Mouse (Mus musculus): ENCODE results near the gene Thoc2. TPM values are rescaled to one million over a fixed set of nuclear protein-coding genes. Genes with fewer than 3 reads are reported as not detected.
A peak's percentile ranks its signal among the peaks of the same experiment; 100 is the strongest.
"Not testable (repeated sequence)": the region's sequence is repeated elsewhere in the genome, so short reads cannot be mapped to it uniquely, and the experiment has no call there.

Gene Thoc2
- 85.0 and 86.3 TPM in 2 replicates for polyA plus RNA-seq (2015; fragmentation: Nextera tagmentation; extraction: Ambion mirVana)

GRCm38 (mm10) chrX:41920574-41920973 lies at the start of gene Thoc2:
Gene Thoc2, minus strand, starts transcription at chrX:41920674.
- Histone ChIP-seq H3K27me3 (no peaks in the 10 kb centered on the region), H3K27ac (no peak within 1 kb of the TSS), H3K9ac (no peak within 1 kb of the TSS), H3K4me2 (no peak within 1 kb of the TSS), H3K36me3 (no peaks in the 10 kb centered on the region), H3K9me3 (replicated peaks) (no peaks in the 10 kb centered on the region), H3K4me1 (no peaks in the 10 kb centered on the region), H3K4me3 (replicated peaks) (no peak within 1 kb of the TSS)
- no peak for ATAC-seq (replicated peaks; ENCODE audit: low FRiP score)
- 91% methylated on average over 1 of the region's 1 CpGs for WGBS

- Histone ChIP-seq H3K36me3 (no peaks in the 10 kb centered on the region), H3K4me2 (no peak overlapping the region), H3K9ac (no peak overlapping the region), H3K9me3 (replicated peaks) (no peaks in the 10 kb centered on the region), H3K4me1 (no peaks in the 10 kb centered on the region), H3K27ac (no peak overlapping the region), H3K4me3 (replicated peaks) (no peak overlapping the region), H3K27me3 (no peaks in the 10 kb centered on the region)
- 99% methylated on average over 2 of the region's 2 CpGs for WGBS
- no peak for ATAC-seq (replicated peaks; ENCODE audit: low FRiP score)
Observed at GRCm38 (mm10) chrX:41970096-41970495, 49.6 kb upstream of the Thoc2 start.

GRCm38 (mm10) chrX:41969341-41969740 lies 48.9 kb upstream of the Thoc2 start:
- Histone ChIP-seq H3K9ac (no peak overlapping the region), H3K4me1 (no peaks in the 10 kb centered on the region), H3K27me3 (no peaks in the 10 kb centered on the region), H3K36me3 (no peaks in the 10 kb centered on the region), H3K4me3 (replicated peaks) (no peak overlapping the region), H3K9me3 (replicated peaks) (no peaks in the 10 kb centered on the region), H3K4me2 (no peak overlapping the region), H3K27ac (no peak overlapping the region)
- no peak for ATAC-seq (replicated peaks; ENCODE audit: low FRiP score)
- WGBS: 76% methylated on average over 4 of the region's 4 CpGs

DNA sequence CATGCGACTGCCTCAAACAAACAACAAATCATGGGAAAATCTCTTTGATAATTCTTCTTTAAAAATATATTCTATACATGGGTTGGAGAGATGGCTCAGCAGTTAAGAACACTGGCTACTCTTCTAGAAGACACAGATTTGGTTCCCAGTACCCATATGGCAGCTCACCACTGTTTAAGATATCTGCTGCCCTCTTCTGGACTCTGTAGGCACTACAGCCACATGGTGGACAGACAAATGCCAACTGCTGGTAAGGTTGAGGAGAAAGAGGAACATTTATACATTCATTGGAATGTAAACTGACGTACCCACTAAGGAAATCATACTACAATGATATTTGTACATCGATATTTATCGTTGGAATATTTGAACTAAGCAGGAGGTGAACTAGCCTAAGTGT lies 36.7 kb upstream of the Thoc2 start:
- no peaks in the 10 kb centered on the region for H3K36me3 ChIP-seq
- no peaks in the 10 kb centered on the region for H3K4me1 ChIP-seq
- no peak for ATAC-seq (replicated peaks; ENCODE audit: low FRiP score)
- no peaks in the 10 kb centered on the region for H3K9me3 ChIP-seq (replicated peaks)
- H3K4me2 ChIP-seq: no peak overlapping the region
- H3K9ac ChIP-seq: no peak overlapping the region
- H3K27me3 ChIP-seq: no peaks in the 10 kb centered on the region
- no peak overlapping the region for H3K4me3 ChIP-seq (replicated peaks)
- 63% methylated on average over 4 of the region's 4 CpGs for WGBS
- H3K27ac ChIP-seq: no peak overlapping the region

- H3K27me3 ChIP-seq: no peaks in the 10 kb centered on the region
- H3K9me3 ChIP-seq (replicated peaks): no peaks in the 10 kb centered on the region
- H3K4me3 ChIP-seq (replicated peaks): no peak overlapping the region
- no peaks in the 10 kb centered on the region for H3K36me3 ChIP-seq
- no peaks in the 10 kb centered on the region for H3K4me1 ChIP-seq
- H3K9ac ChIP-seq: no peak overlapping the region
- no peak overlapping the region for H3K27ac ChIP-seq
- ATAC-seq (replicated peaks; ENCODE audit: low FRiP score): no peak
- 84% methylated on average over 5 of the region's 5 CpGs for WGBS
- no peak overlapping the region for H3K4me2 ChIP-seq
Observed at GRCm38 (mm10) chrX:41941840-41942239, 21.4 kb upstream of the Thoc2 start.

- not testable (repeated sequence) for H3K4me3 ChIP-seq (replicated peaks); H3K9ac ChIP-seq; H3K4me1 ChIP-seq; ATAC-seq (replicated peaks; ENCODE audit: low FRiP score); H3K27ac ChIP-seq; H3K27me3 ChIP-seq; H3K9me3 ChIP-seq (replicated peaks); H3K36me3 ChIP-seq; H3K4me2 ChIP-seq
- 45% methylated on average over 6 of the region's 6 CpGs for WGBS
Observed at GRCm38 (mm10) chrX:41931821-41932220, 11.3 kb upstream of the Thoc2 start.

- Histone ChIP-seq H3K27me3 (no peaks in the 10 kb centered on the region), H3K4me2 (no peak overlapping the region), H3K9ac (no peak overlapping the region), H3K4me3 (replicated peaks) (no peak overlapping the region), H3K4me1 (no peaks in the 10 kb centered on the region), H3K36me3 (no peaks in the 10 kb centered on the region), H3K9me3 (replicated peaks) (no peaks in the 10 kb centered on the region), H3K27ac (no peak overlapping the region)
- ATAC-seq (replicated peaks; ENCODE audit: low FRiP score): no peak
- 71% methylated on average over 5 of the region's 5 CpGs for WGBS
Observed at GRCm38 (mm10) chrX:41924708-41925107, 4.2 kb upstream of the Thoc2 start.

- H3K27me3 ChIP-seq: no peaks in the 10 kb centered on the region
- peak overlapping the region; percentile 58 for H3K27ac ChIP-seq
- H3K9me3 ChIP-seq (replicated peaks): no peaks in the 10 kb centered on the region
- WGBS: 43% methylated on average over 10 of the region's 10 CpGs
- peak overlapping the region; percentile 66 for H3K4me3 ChIP-seq (replicated peaks)
- no peaks in the 10 kb centered on the region; the same call in 1 of the 2 replicates for H3K4me1 ChIP-seq
- no peak for ATAC-seq (replicated peaks; ENCODE audit: low FRiP score)
- H3K9ac ChIP-seq: no peak overlapping the region
- peak overlapping the region; percentile 58 for H3K4me2 ChIP-seq
- no peaks in the 10 kb centered on the region for H3K36me3 ChIP-seq
Observed at GRCm38 (mm10) chrX:41912061-41912401, 8.4 kb downstream of the Thoc2 start.

DNA sequence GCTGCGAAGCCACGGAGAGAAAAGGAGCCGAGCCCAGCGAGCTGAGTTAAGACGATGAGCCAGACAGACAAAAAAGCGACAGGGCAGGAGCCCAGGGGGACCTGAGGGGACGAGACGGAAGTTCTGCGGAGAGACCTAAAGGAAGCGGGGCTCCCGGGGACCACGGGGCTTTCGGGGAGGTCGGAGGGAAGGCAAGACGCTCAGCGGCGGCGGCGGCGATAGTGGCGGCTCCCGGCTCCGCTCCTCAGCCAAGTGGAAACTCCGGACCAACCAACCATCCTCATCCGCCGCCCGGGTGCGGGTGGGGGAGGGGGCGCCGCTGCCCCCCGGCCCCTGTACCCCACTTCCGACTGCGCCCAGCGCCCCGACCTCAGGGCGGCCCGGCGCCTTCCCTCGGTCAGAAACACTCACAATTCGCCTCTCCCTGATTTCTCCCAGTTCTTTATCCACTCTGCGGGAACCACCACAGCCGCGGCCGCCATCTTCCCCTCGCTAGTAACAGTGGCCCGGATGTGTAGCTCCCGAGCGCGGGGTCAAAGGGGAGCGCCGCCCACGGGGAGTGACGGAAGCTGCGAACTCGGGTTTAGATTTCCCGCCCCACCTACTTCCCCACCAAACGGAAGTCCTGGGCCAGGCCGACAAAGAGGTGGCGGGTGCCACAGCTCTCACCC lies 8.9 kb downstream of the Thoc2 start:
- Histone ChIP-seq H3K36me3 (no peaks in the 10 kb centered on the region), H3K9me3 (replicated peaks) (no peaks in the 10 kb centered on the region), H3K27ac (peak overlapping the region; percentile 94), H3K4me2 (peak overlapping the region; percentile 58), H3K9ac (peak overlapping the region; percentile 62), H3K4me1 (no peaks in the 10 kb centered on the region; the same call in 1 of the 2 replicates), H3K4me3 (replicated peaks) (peak overlapping the region; percentile 66), H3K27me3 (no peaks in the 10 kb centered on the region)
- peak; percentile 96 for ATAC-seq (replicated peaks; ENCODE audit: low FRiP score)
- WGBS: 22% methylated on average over 41 of the region's 59 CpGs

GRCm38 (mm10) chrX:41910981-41911380 lies 9.5 kb downstream of the Thoc2 start:
- H3K9me3 ChIP-seq (replicated peaks): no peaks in the 10 kb centered on the region
- 17% methylated on average over 24 of the region's 24 CpGs for WGBS
- ATAC-seq (replicated peaks; ENCODE audit: low FRiP score): peak; percentile 33

DNA sequence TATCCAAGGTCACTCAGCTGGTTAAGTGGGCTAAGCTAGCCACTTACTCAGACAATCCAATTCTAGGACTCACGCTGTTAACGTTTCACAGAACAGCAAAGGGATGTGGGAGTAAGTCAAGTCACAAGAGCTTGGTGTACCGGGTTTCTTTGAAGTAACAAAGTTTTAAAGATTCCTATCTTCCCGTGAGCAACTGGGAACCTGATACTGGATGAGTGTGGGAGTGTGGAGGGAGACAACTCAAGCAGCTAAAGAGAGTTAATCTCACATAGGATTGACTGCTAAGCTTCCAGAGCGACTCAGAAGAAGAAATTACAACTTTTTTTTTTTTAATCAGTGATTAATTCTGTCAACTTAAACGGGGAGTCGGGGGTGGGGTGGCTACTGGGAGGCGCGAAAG lies 10.0 kb downstream of the Thoc2 start:
- Histone ChIP-seq H3K27ac (peak overlapping the region; percentile 94), H3K36me3 (no peaks in the 10 kb centered on the region), H3K27me3 (no peaks in the 10 kb centered on the region), H3K4me2 (peak overlapping the region; percentile 58), H3K4me3 (replicated peaks) (peak overlapping the region; percentile 66), H3K4me1 (no peaks in the 10 kb centered on the region; the same call in 1 of the 2 replicates), H3K9me3 (replicated peaks) (no peaks in the 10 kb centered on the region), H3K9ac (peak overlapping the region; percentile 62)
- peak; percentile 38; the same call in 1 of the 2 replicates for ATAC-seq (replicated peaks; ENCODE audit: low FRiP score)
- 11% methylated on average over 9 of the region's 9 CpGs for WGBS

More at GRCm38 (mm10) chrX:41910981-41911380, 9.5 kb downstream of the Thoc2 start:
- H3K4me2 ChIP-seq: peak overlapping the region; percentile 58
- H3K4me3 ChIP-seq (replicated peaks): peak overlapping the region; percentile 66
- H3K4me1 ChIP-seq: no peaks in the 10 kb centered on the region; the same call in 1 of the 2 replicates
- H3K27ac ChIP-seq: peak overlapping the region; percentile 94
- H3K27me3 ChIP-seq: no peaks in the 10 kb centered on the region
- peak overlapping the region; percentile 62 for H3K9ac ChIP-seq
- no peaks in the 10 kb centered on the region for H3K36me3 ChIP-seq

- H3K4me3 ChIP-seq (replicated peaks): no peak overlapping the region
- H3K9ac ChIP-seq: no peak overlapping the region
- H3K27ac ChIP-seq: no peak overlapping the region
- H3K4me1 ChIP-seq: no peaks in the 10 kb centered on the region
- H3K9me3 ChIP-seq (replicated peaks): no peaks in the 10 kb centered on the region
- H3K27me3 ChIP-seq: no peaks in the 10 kb centered on the region
- no peak overlapping the region for H3K4me2 ChIP-seq
- whole genome bisulfite sequencing: 56% methylated on average over 4 of the region's 4 CpGs
- no peak for ATAC-seq (replicated peaks; ENCODE audit: low FRiP score)
- H3K36me3 ChIP-seq: no peaks in the 10 kb centered on the region
Observed at GRCm38 (mm10) chrX:41884759-41885505, 35.5 kb downstream of the Thoc2 start.
